Mouse (Mus musculus): Measurements from ENCODE around the gene Yif1b. TPM values are rescaled to one million over a fixed set of nuclear protein-coding genes. Genes with fewer than 3 reads are reported as not detected.

The Yif1b gene
- 13.2 and 15.8 TPM in 2 replicates for total RNA-seq (2023)

GRCm38 (mm10) chr7:29238019-29238967 is at the start of gene Yif1b:
Gene Yif1b, plus strand, starts transcription at chr7:29238329.

GRCm38 (mm10) chr7:29213675-29214082 is 24.4 kb upstream of the Yif1b start, which contains the start of gene Catsperg1:
Gene Catsperg1, minus strand, starts transcription at chr7:29214035.

GRCm38 (mm10) chr7:29232247-29233013 is 5.7 kb upstream of the Yif1b start, which contains the start of gene Kcnk6:
Gene Kcnk6, minus strand, starts transcription at chr7:29232515.

GRCm38 (mm10) chr7:29248261-29248841 is 10.2 kb downstream of the Yif1b start, which contains the start of gene 2200002D01Rik:
Gene 2200002D01Rik, minus strand, starts transcription at chr7:29248466.

GRCm38 (mm10) chr7:29281201-29282073 is 43.3 kb downstream of the Yif1b start, which contains the start of gene Spint2:
Gene Spint2, minus strand, starts transcription at chr7:29281912.

GRCm38 (mm10) chr7:29288942-29289638 is 51.0 kb downstream of the Yif1b start, which contains the start of gene Ppp1r14a:
Gene Ppp1r14a, plus strand, starts transcription at chr7:29289308.

Other genes starting within 250 kb of the Yif1b start
- gene Ryr1, start 113.2 kb upstream of the Yif1b start, total RNA-seq (2023): 0.18 and 0.19 TPM in 2 replicates
- 319 and 346 TPM in 2 replicates for gene Rasgrp4, start 103.5 kb upstream of the Yif1b start, total RNA-seq (2023)
- 11.4 and 17.5 TPM in 2 replicates for gene Fam98c, start 82.1 kb upstream of the Yif1b start, total RNA-seq (2023)
- gene Ggn, start 68.1 kb upstream of the Yif1b start, total RNA-seq (2023): 0.36 TPM in 1 of 2 replicates, not detected in the other
- 1.2 and 2.6 TPM in 2 replicates for gene Spred3, start 67.9 kb upstream of the Yif1b start, total RNA-seq (2023)
- gene Psmd8, start 57.6 kb upstream of the Yif1b start, total RNA-seq (2023): 151 and 171 TPM in 2 replicates
- 0.91 and 1.5 TPM in 2 replicates for gene Catsperg1, start 24.3 kb upstream of the Yif1b start, total RNA-seq (2023)
- 5.5 and 7.0 TPM in 2 replicates for gene Kcnk6, start 5.8 kb upstream of the Yif1b start, total RNA-seq (2023)
- gene 2200002D01Rik, start 10.1 kb downstream of the Yif1b start, total RNA-seq (2023): not detected in 2 replicates
- 17.1 and 21.7 TPM in 2 replicates for gene Spint2, start 43.6 kb downstream of the Yif1b start, total RNA-seq (2023)
- gene Ppp1r14a, start 51.0 kb downstream of the Yif1b start, total RNA-seq (2023): not detected in 2 replicates
- not detected in 2 replicates for gene Dpf1, start 65.6 kb downstream of the Yif1b start, total RNA-seq (2023)

Data from neutrophil, adult 65 days (primary cell).